Mouse (Mus musculus) ES-E14 (cell line): ENCODE data around the gene St7. TPM values are rescaled to one million over a fixed set of nuclear protein-coding genes. Genes with fewer than 3 reads are reported as not detected.

Source experiments
- DNase-seq: peaks from one replicate; pipeline ENCODE4 v3.0.0-alpha.2; 2013; ENCODE audit warnings: low read depth, low spot score
- H3K27ac ChIP-seq: 2 replicates; pipeline ENCODE4 v1.5.1; 2012; ENCODE audit warnings: low read depth, mild to moderate bottlenecking, low read length, moderate library complexity, mixed read lengths; ENCODE audit not compliant: poor library complexity, insufficient read depth, severe bottlenecking
- H3K36me3 ChIP-seq: 2 replicates; pipeline ENCODE4 v1.6.1; 2012; ENCODE audit warnings: mild to moderate bottlenecking, low read length, moderate library complexity, mixed read lengths; ENCODE audit not compliant: control insufficient read depth, poor library complexity, insufficient read depth, severe bottlenecking
- H3K4me1 ChIP-seq, 2 experiments: fragments of 150-350 bp in 1 of 2; sonication (generic) in 1 of 2; 2 replicates each; pipeline ENCODE4 v1.6.1; 2012; ENCODE audit warnings: low read length in 2 of 2, mild to moderate bottlenecking in 1 of 2, mixed read lengths in 1 of 2; ENCODE audit not compliant: control insufficient read depth in 2 of 2, insufficient read depth in 2 of 2, poor library complexity in 1 of 2
- H3K4me3 ChIP-seq, 2 experiments: fragments of 150-350 bp in 1 of 2; sonication (generic) in 1 of 2; 2 replicates each; pipeline ENCODE4 v1.5.1; 2012; ENCODE audit warnings: low read length in 2 of 2, low read depth in 1 of 2, mild to moderate bottlenecking in 1 of 2, mixed read lengths in 1 of 2; ENCODE audit not compliant: insufficient read depth in 1 of 2, poor library complexity in 1 of 2, severe bottlenecking in 1 of 2
- H3K9ac ChIP-seq: 2 replicates; pipeline ENCODE4 v1.6.1; 2012; ENCODE audit warnings: low read depth, mild to moderate bottlenecking, low read length, mixed read lengths; ENCODE audit not compliant: poor library complexity, insufficient read depth, severe bottlenecking
- H3K9me3 ChIP-seq: fragments of 150-350 bp; sonication (generic); 2 replicates; pipeline ENCODE4 v1.6.1; 2012; ENCODE audit warnings: low read depth, mild to moderate bottlenecking, low read length; ENCODE audit not compliant: control insufficient read depth, insufficient read depth
- CHD2 ChIP-seq: IDR thresholded peaks from 2 replicates; pipeline ENCODE4 v1.6.1; 2014; ENCODE audit warnings: mild to moderate bottlenecking, low read depth, low read length, inconsistent platforms
- HCFC1 ChIP-seq: IDR thresholded peaks from 2 replicates; pipeline ENCODE4 v1.6.1; 2012; ENCODE audit warnings: low read length, inconsistent platforms, borderline replicate concordance; ENCODE audit not compliant: insufficient read depth
- MAFK ChIP-seq: IDR thresholded peaks from 2 replicates; pipeline ENCODE4 v1.6.1; 2014; ENCODE audit warnings: mild to moderate bottlenecking, low read depth, low read length, inconsistent platforms; ENCODE audit not compliant: insufficient read depth
- ZC3H11A ChIP-seq: IDR thresholded peaks from 2 replicates; pipeline ENCODE4 v1.6.1; 2012; ENCODE audit warnings: low read depth, mild to moderate bottlenecking, inconsistent platforms, low read length, borderline replicate concordance
- ZNF384 ChIP-seq: IDR thresholded peaks from 2 replicates; pipeline ENCODE4 v1.6.1; 2012; ENCODE audit warnings: low read depth, low read length, inconsistent platforms
- in situ Hi-C, 2 experiments: fragments of 600-800 bp; cut with MboI; formaldehyde crosslinking; loops; one replicate each; pipeline ENCODE4 v1.15.1; 2025; ENCODE audit warnings: low sequenced_read_pairs in 2 of 2, inconsistent platforms in 1 of 2; ENCODE audit not compliant: unreplicated experiment in 2 of 2
- total RNA-seq: library from RNA; depleted of rRNA; stranded (reverse); fragments of 300-350 nt; gene quantifications from 2 replicates; pipeline ENCODE4 v1.2.3, GENCODE M21; 2012

The St7 gene
- total RNA-seq, 1 experiment: 4.2 TPM

- in situ Hi-C loops: no loop called here
- Histone ChIP-seq H3K36me3 (no peaks in the 10 kb centered on the region), H3K4me3 (no peak overlapping the region), H3K9me3 (no peaks in the 10 kb centered on the region), H3K9ac (no peak overlapping the region), H3K4me1 (no peaks in the 10 kb centered on the region), H3K27ac (no peak overlapping the region)
- TF ChIP-seq CHD2: no peak
- TF ChIP-seq HCFC1: no peak
- TF ChIP-seq ZNF384: no peak
- TF ChIP-seq MAFK: no peak
- TF ChIP-seq ZC3H11A: no peak
- DNase-seq: no peak
Measured at GRCm38 (mm10) chr6:17800694-17801093, 108.0 kb downstream of the St7 start.

- DNase-seq: no peak
- H3K27ac ChIP-seq: no peak overlapping the region
- no peaks in the 10 kb centered on the region for H3K36me3 ChIP-seq
- no peak overlapping the region for H3K4me3 ChIP-seq
- H3K4me1 ChIP-seq: no peaks in the 10 kb centered on the region
- TF ChIP-seq CHD2: no peak
- TF ChIP-seq MAFK: no peak
- TF ChIP-seq ZC3H11A: no peak
- no peak for TF ChIP-seq HCFC1
- in situ Hi-C loops: no loop called here
- no peak overlapping the region for H3K9ac ChIP-seq
- H3K9me3 ChIP-seq: no peaks in the 10 kb centered on the region
Measured at GRCm38 (mm10) chr6:17804468-17804867, 111.7 kb downstream of the St7 start.

GRCm38 (mm10) chr6:17806569-17806968 is 113.8 kb downstream of the St7 start:
- DNase-seq: peak; percentile 40
- Histone ChIP-seq H3K9me3 (no peaks in the 10 kb centered on the region), H3K9ac (no peak overlapping the region), H3K4me3 (no peak overlapping the region), H3K27ac (no peak overlapping the region), H3K36me3 (no peaks in the 10 kb centered on the region), H3K4me1 (no peaks in the 10 kb centered on the region)
- in situ Hi-C loops: no loop called here
- TF ChIP-seq CHD2: no peak
- TF ChIP-seq ZNF384: no peak
- TF ChIP-seq MAFK: no peak
- no peak for TF ChIP-seq ZC3H11A
- no peak for TF ChIP-seq HCFC1

- H3K27ac ChIP-seq: no peak overlapping the region
- DNase-seq: no peak
- no peak for TF ChIP-seq CHD2
- no peak for TF ChIP-seq ZC3H11A
- no peak for TF ChIP-seq ZNF384
- TF ChIP-seq MAFK: no peak
- no peak for TF ChIP-seq HCFC1
- in situ Hi-C loops: no loop called here
- H3K9ac ChIP-seq: no peak overlapping the region
- H3K4me1 ChIP-seq: no peaks in the 10 kb centered on the region
- H3K4me3 ChIP-seq: no peak overlapping the region
- no peaks in the 10 kb centered on the region for H3K9me3 ChIP-seq
- H3K36me3 ChIP-seq: no peaks in the 10 kb centered on the region
Measured at GRCm38 (mm10) chr6:17811063-17811462, 118.3 kb downstream of the St7 start.

- H3K4me1 ChIP-seq: no peaks in the 10 kb centered on the region
- H3K9me3 ChIP-seq: no peaks in the 10 kb centered on the region
- DNase-seq: no peak
- no peak overlapping the region for H3K9ac ChIP-seq
- H3K36me3 ChIP-seq: no peaks in the 10 kb centered on the region
- H3K4me3 ChIP-seq: no peak overlapping the region
- in situ Hi-C loops: no loop called here
- TF ChIP-seq ZC3H11A (no peak), CHD2 (no peak), ZNF384 (no peak), MAFK (no peak), HCFC1 (no peak)
- H3K27ac ChIP-seq: no peak overlapping the region
Measured at GRCm38 (mm10) chr6:17811531-17811930, 118.8 kb downstream of the St7 start.
